Mouse (Mus musculus): ENCODE results near the gene Tmprss6. TPM values are rescaled to one million over a fixed set of nuclear protein-coding genes. Genes with fewer than 3 reads are reported as not detected.

Gene Tmprss6
- 1 to 10 TPM; 1.7 to 3.1 (median 2.9) TPM for total RNA-seq (2022)

- no peak for DNase-seq (ENCODE audit: low spot score in 2 of 2)
These were observed at the start of gene Tmprss6 for GRCm38 (mm10) chr15:78468379-78468937. TSS of gene Tmprss6 (minus strand) at chr15:78468634.

- no peak for DNase-seq (ENCODE audit: low spot score in 2 of 2)
These were observed 49.8 kb upstream of the Tmprss6 start for GRCm38 (mm10) chr15:78518221-78518620.

DNA sequence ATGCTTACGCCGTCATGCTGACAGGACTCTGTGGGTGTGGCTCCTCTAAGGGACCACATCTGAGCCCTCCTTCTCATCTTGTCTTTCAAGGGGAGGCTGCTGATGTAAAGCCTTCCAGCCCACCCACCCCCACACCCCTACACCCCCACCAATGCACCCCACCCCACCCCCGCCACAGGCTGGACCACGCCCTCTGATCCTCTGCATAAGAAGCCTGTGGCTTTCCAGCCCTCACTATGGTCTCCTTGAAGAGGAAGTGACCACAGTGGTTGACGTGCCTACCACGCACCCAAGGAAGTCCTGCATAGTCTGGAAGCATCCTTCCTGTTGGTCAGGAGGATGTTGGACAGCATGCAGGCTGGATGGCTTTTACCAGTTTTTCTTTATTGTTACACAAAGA lies 47.3 kb upstream of the Tmprss6 start:
- no peak for DNase-seq (ENCODE audit: low spot score in 2 of 2)

GRCm38 (mm10) chr15:78514393-78515146 lies 46.1 kb upstream of the Tmprss6 start:
- peak; percentile 71 to 87 for DNase-seq (ENCODE audit: low spot score in 2 of 2)

GRCm38 (mm10) chr15:78513019-78513418 lies 44.6 kb upstream of the Tmprss6 start:
- DNase-seq (ENCODE audit: low spot score in 2 of 2): no peak

GRCm38 (mm10) chr15:78511951-78512350 lies 43.5 kb upstream of the Tmprss6 start:
- DNase-seq (ENCODE audit: low spot score in 2 of 2): no peak

DNA sequence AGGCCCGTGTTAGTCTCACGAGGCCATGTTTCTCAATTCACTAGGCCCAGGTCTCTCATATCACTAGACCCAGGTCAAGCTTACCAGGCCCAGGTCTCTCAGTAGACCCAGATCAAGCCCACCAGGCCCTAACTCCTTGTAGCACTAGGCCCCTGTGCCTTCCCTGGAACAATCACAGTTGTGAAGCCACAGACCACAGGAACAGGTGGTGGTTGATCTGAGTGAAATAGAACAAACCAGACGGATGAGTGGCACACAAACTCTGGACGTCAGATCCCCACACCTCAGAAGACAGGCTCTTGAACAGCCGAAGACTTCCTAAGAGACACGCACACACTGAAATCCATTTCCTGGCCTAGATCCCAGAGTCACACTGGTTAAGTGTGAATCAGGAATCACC lies 42.3 kb upstream of the Tmprss6 start:
- DNase-seq (ENCODE audit: low spot score in 2 of 2): no peak

GRCm38 (mm10) chr15:78510121-78510576 lies 41.7 kb upstream of the Tmprss6 start:
- DNase-seq (ENCODE audit: low spot score in 2 of 2): no peak

DNA sequence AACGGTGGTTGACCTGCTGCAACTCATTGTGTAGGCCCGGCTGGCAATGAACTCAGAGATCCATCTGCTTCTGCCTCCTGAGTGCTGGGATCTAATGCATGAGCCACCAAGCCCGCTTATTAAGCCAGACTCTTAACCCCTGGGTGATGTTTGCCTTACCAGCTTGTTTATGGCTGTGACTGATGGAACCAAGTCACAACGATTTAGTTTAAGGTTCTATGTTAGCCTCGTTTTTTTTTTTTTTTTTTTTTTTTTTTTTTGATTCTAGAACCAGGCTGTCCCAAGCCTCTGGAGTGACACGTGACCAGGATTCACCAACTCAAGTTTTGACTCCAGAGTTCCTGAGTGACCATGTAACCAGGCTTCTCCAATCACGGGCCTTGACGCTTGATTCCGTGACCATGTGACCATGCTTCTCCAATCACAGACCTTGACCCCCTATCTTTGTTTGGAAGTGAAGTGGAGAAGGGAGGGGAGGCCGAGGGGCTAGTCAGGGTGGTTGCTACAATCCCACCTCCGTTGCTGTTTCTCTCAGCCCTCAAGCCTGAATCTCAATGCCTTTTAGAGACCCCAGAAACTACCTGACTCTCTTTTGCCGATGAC lies 41.0 kb upstream of the Tmprss6 start:
- no peak for DNase-seq (ENCODE audit: low spot score in 2 of 2)

- DNase-seq (ENCODE audit: low spot score in 2 of 2): no peak
These were observed 40.0 kb upstream of the Tmprss6 start for GRCm38 (mm10) chr15:78508443-78508842.

- DNase-seq (ENCODE audit: low spot score in 2 of 2): no peak
These were observed 37.1 kb upstream of the Tmprss6 start for GRCm38 (mm10) chr15:78505541-78505940.

GRCm38 (mm10) chr15:78504816-78505215 lies 36.4 kb upstream of the Tmprss6 start:
- no peak for DNase-seq (ENCODE audit: low spot score in 2 of 2)

- DNase-seq (ENCODE audit: low spot score in 2 of 2): no peak
These were observed 35.6 kb upstream of the Tmprss6 start for GRCm38 (mm10) chr15:78504013-78504412.

DNA sequence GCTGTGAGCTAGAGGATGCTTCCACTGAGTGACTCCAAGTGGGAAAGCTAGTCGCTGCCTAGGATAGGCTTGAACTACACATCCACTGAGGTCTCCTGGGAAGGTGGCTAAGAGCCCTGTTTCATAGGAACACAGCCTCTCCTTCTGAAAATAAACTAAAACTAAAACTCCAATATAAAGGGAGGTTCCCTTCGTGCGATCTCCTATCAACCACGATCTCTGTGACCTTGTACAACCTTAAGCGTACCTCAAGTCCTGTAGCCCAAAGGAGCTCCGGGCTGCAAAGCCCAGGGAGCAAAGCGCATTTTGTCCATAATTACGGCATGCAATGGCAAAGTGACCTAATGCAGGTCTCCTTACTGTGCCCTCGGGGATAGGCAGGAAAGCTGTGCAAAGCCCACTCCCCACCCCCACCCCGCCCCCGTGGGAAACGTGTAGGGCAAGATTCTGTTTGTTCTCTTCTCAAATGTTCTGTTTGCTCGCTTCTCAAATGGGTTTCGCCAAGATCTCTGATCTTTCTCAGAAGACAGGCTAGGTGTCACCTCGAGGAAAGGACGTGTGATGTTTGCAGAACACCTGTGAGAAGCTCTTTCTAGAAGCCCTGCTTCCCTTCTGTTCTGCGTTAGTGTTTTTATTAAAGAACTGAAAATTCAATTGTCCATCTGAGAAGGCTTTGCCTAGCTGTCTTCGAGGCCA lies 34.2 kb upstream of the Tmprss6 start:
- no peak for DNase-seq (ENCODE audit: low spot score in 2 of 2)

GRCm38 (mm10) chr15:78494968-78495406 lies 26.6 kb upstream of the Tmprss6 start, which contains the start of gene Il2rb:
TSS of gene Il2rb (minus strand) at chr15:78495271.
- no peak for DNase-seq (ENCODE audit: low spot score in 2 of 2)

DNA sequence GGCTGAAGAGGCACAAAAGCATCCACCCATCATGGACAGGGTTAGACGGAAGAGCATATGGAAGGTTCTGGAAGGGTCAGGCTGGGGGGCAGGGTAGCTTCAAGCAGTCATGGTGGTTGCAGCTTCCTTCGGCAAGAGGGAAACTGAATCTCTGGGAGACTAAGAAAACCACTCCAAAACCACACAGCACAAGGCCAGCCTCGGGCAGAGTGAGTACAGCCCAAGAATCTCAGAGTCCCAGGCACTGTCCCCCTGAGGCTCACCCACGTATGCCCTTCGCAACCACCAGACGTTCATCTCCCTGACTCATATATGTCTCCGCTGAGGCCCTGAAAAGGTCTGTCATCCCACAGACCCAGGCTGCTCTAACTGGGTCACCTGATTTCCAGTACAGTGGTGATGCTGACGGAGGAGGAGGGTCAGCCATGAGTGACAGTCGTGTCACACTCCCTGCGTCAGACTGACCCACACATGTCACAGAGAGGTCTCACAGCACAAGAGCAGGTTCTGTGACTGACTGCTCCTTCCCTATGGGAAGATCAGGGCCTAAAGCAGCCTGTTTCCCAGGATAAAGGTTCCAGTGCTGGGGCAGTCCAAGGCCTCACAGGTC lies 25.1 kb upstream of the Tmprss6 start:
- no peak for DNase-seq (ENCODE audit: low spot score in 2 of 2)

- no peak for DNase-seq (ENCODE audit: low spot score in 2 of 2)
These were observed 22.9 kb upstream of the Tmprss6 start for GRCm38 (mm10) chr15:78491301-78491700.

DNA sequence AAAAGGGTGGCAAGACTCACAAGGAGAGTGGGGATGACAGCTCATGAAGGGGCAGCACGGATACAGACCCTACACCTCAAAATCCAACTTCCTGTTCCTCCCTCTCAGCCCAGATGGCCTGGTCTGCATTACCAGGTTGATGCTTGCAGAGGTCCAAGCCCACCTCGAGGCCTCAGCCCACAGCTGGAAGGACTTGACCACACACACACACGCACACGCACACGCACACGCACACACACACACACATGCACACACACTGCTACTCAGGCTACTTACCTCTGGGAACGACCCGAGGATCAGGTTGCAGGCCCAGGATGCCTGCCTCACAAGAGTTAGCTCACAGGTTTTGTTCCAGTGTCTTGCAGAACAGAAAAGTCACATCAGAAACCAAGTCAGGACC lies 21.5 kb upstream of the Tmprss6 start:
- no peak for DNase-seq (ENCODE audit: low spot score in 2 of 2)

DNA sequence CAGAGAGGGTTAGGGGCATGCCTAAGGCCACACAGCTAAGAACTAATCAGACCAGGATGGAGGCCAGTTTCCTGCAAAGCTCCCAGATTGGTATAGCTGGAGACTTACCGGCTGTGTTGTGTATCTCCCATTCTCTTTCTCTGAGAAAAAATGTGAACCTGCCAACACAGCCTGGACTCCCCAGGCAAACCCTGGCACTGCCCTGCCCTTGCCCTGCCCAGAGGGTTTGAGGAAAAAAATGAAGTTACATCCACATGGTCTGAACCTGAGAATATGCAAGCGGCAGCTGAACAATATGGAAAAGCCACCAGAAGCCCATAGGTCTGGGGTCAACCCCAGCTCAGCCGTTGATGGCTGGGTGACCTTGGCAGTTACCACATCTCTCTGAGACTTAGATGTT lies 20.8 kb upstream of the Tmprss6 start:
- DNase-seq (ENCODE audit: low spot score in 2 of 2): no peak

- DNase-seq (ENCODE audit: low spot score in 2 of 2): no peak
These were observed 18.6 kb upstream of the Tmprss6 start for GRCm38 (mm10) chr15:78487066-78487465.

- DNase-seq (ENCODE audit: low spot score in 2 of 2): no peak
These were observed 18.1 kb upstream of the Tmprss6 start for GRCm38 (mm10) chr15:78486564-78486963.
